Mouse (Mus musculus): ENCODE results near the gene Slc36a1. TPM values are rescaled to one million over a fixed set of nuclear protein-coding genes. Genes with fewer than 3 reads are reported as not detected.

Gene Slc36a1
- total RNA-seq, 2 experiments from 2014 or later, result 71.8 to 77.3 TPM

- intact Hi-C loops (cut with DNase I), result loop anchor here (5.0 to 10.0 kb wide), 2 partner anchors 48 to 134 kb away; partner anchors contain the start of gene Slc36a1
- DNase-seq (ENCODE audit: low spot score in 2 of 2), result peak in 1 of 2 experiments; percentile 13
Measured at GRCm38 (mm10) chr11:55250527-55250926, 46.4 kb downstream of the Slc36a1 start.

- intact Hi-C loops (cut with DNase I), result loop anchor here (5.0 to 10.0 kb wide), 2 partner anchors 51 to 131 kb away; partner anchors contain the start of gene Slc36a1
Measured at GRCm38 (mm10) chr11:55253391-55253790, 49.2 kb downstream of the Slc36a1 start.

GRCm38 (mm10) chr11:55261105-55261504 is 57.0 kb downstream of the Slc36a1 start:
- intact Hi-C loops (cut with DNase I), result no loop called here
- DNase-seq (ENCODE audit: low spot score in 2 of 2), result no peak

More at GRCm38 (mm10) chr11:55253391-55253790, 49.2 kb downstream of the Slc36a1 start:
- no peak for DNase-seq (ENCODE audit: low spot score in 2 of 2)

GRCm38 (mm10) chr11:55262000-55262399 is 57.9 kb downstream of the Slc36a1 start:
- intact Hi-C loops (cut with DNase I), result no loop called here
- DNase-seq (ENCODE audit: low spot score in 2 of 2), result peak; percentile 11 to 12

GRCm38 (mm10) chr11:55264318-55264717 is 60.2 kb downstream of the Slc36a1 start:
- intact Hi-C loops (cut with DNase I), result no loop called here
- DNase-seq (ENCODE audit: low spot score in 2 of 2), result no peak

GRCm38 (mm10) chr11:55265647-55266046 is 61.5 kb downstream of the Slc36a1 start:
- DNase-seq (ENCODE audit: low spot score in 2 of 2), result peak in 1 of 2 experiments; percentile 31

GRCm38 (mm10) chr11:55268580-55268979 is 64.4 kb downstream of the Slc36a1 start:
- intact Hi-C loops (cut with DNase I), result no loop called here
- DNase-seq (ENCODE audit: low spot score in 2 of 2), result no peak

More at GRCm38 (mm10) chr11:55265647-55266046, 61.5 kb downstream of the Slc36a1 start:
- intact Hi-C loops (cut with DNase I), result no loop called here

GRCm38 (mm10) chr11:55274756-55275155 is 70.6 kb downstream of the Slc36a1 start:
- DNase-seq (ENCODE audit: low spot score in 2 of 2), result peak in 1 of 2 experiments; percentile 8

More at GRCm38 (mm10) chr11:55274756-55275155, 70.6 kb downstream of the Slc36a1 start:
- intact Hi-C loops (cut with DNase I), result no loop called here

Other genes with a start within 250 kb of the Slc36a1 start
- gene Tnip1, start 241.4 kb upstream of the Slc36a1 start, total RNA-seq (2021), result 10 to 100 TPM; 32.4 to 35.0 TPM
- gene Anxa6, start 170.9 kb upstream of the Slc36a1 start, total RNA-seq (2021), result 10 to 100 TPM; 84.5 to 90.8 TPM
- gene Ccdc69, start 126.2 kb upstream of the Slc36a1 start, total RNA-seq (2021), result under 1 TPM; 0.27 to 0.55 TPM
- gene Gm2a, start 106.2 kb upstream of the Slc36a1 start, total RNA-seq (2021), result 10 to 100 TPM; 48.6 to 49.2 TPM
- gene Slc36a3, start 52.6 kb upstream of the Slc36a1 start, total RNA-seq (2021), result not detected
- under 1 TPM; 0.26 to 0.42 TPM for gene Slc36a2, start 19.3 kb upstream of the Slc36a1 start, total RNA-seq (2021)
- gene Fat2, start 132.2 kb downstream of the Slc36a1 start, total RNA-seq (2021), result 1 to 10 TPM in 1 of 2 experiments, under 1 TPM in 1; 0.51 to 1.3 TPM
- 100 to 1,000 TPM; 371 to 390 TPM for gene Sparc, start 218.8 kb downstream of the Slc36a1 start, total RNA-seq (2021)

Data from left cerebral cortex, postnatal 14 days (tissue).